Mouse (Mus musculus) R1 (cell line): ENCODE measurements at regions not wholly inside any gene's neighbourhood (a gene's known extent, or its start where the extent isn't known, plus 50 kb on each side); places are given as distances from the start of the nearest gene placed in this dataset.

ENCODE experiments used
- DNase-seq: peaks from one replicate; pipeline ENCODE4 v3.0.0-alpha.2; 2018; ENCODE audit warnings: low read depth, low spot score

DNA sequence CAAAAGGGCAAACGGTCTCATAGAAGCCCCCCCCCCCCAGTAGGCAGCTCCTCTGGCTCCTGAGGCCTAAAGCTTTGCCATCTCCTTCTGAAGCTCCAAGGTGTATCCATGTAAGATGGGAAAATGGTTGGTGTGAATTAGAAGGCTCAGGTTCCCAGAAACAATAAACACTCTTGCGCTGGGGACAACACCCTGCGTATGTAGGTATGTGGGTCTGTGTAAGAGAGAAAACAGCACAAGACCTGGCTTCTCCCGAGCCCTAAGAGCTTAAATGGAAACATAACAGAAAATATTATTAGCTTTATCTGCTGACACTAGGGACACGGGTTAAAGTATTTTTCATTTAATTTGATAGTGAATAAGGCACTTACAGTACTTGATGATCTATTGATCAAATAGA is 79.9 kb upstream of the Tbca start:
- no peak for DNase-seq

GRCm38 (mm10) chr13:94709691-94710573 is 78.8 kb upstream of the Tbca start:
- peak; percentile 33 for DNase-seq

GRCm38 (mm10) chr13:94710574-94711172 is 78.0 kb upstream of the Tbca start:
- peak; percentile 66 for DNase-seq

DNA sequence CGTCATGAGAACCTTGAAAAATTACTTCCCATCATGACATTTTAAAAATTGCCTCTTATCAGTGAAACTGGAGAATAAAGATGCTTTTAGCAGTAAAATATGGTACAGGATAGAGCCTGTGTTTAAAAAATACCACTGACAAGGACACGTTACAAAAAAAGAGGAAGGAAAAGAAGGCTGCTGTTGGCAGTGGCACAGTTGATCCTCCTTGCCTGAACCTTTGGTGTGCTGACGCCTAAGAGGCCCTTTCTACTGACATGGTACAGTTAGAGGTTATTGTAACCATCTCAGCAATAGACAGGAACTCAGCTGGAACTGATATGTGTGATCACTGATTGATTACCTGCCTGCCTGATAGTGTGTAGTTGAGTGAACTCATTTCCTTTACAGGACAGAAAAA is 75.3 kb upstream of the Tbca start:
- no peak for DNase-seq

- no peak for DNase-seq
Measured at GRCm38 (mm10) chr13:94721625-94722024, 67.1 kb upstream of the Tbca start.
